Comparison of ENCODE assay signal across 8 mouse cellular contexts in genomic region chr4:86810604-86811003, GRCm38 (mm10). TPM values are rescaled to one million over a fixed set of nuclear protein-coding genes. Genes with fewer than 3 reads are reported as not detected.
DNase-seq lines count a peak whose midpoint lies in the region; ATAC-seq and TF ChIP-seq lines count a peak whose summit lies in the region.

No protein-coding gene starts in this region.

- WGBS in hindbrain, embryonic 11.5 days = 44% methylated on average over 2 of the region's 2 CpGs
- WGBS in hindbrain, embryonic 10.5 days = 58% methylated on average over 2 of the region's 2 CpGs

- DNase-seq in hindbrain, embryonic 11.5 days (ENCODE audit: low spot score) = peak; percentile 8
- no peak for DNase-seq in hindbrain, embryonic 10.5 days (ENCODE audit: low spot score)
- DNase-seq in ovary, postnatal 14 days (ENCODE audit: low spot score) = peak; percentile 11
- DNase-seq in ovary, postnatal 36 days (ENCODE audit: low spot score) = no peak
- DNase-seq in retina, postnatal 1 day = peak; percentile 45
- no peak for DNase-seq in gastrocnemius, postnatal 25 days

- no peak overlapping the region for H3K4me3 ChIP-seq in hindbrain, embryonic 11.5 days (ENCODE audit: low read depth, low read length)
- H3K4me3 ChIP-seq in hindbrain, embryonic 10.5 days = no peak overlapping the region
- no peak overlapping the region for H3K4me3 ChIP-seq in cortical plate, adult 2 months (ENCODE audit: insufficient read depth, low read length)

- TF ChIP-seq CTCF in cortical plate, adult 2 months (IDR thresholded peaks at IDR 0.05; ENCODE audit: extremely low read depth, insufficient read depth, low read length) = peak; percentile 54

- no peaks in the 10 kb centered on the region for H3K36me3 ChIP-seq in hindbrain, embryonic 11.5 days (ENCODE audit: control insufficient read depth, insufficient read depth, low read length)
- H3K36me3 ChIP-seq in hindbrain, embryonic 10.5 days = peaks cover 19% of the 10 kb centered on the region

- no peak overlapping the region for H3K4me2 ChIP-seq in hindbrain, embryonic 11.5 days (replicated peaks; ENCODE audit: low read depth, low read length)

- H3K27ac ChIP-seq in hindbrain, embryonic 11.5 days (ENCODE audit: low read depth, low read length) = no peak overlapping the region
- H3K27ac ChIP-seq in hindbrain, embryonic 10.5 days = no peak overlapping the region
- no peak overlapping the region for H3K27ac ChIP-seq in cortical plate, adult 2 months (ENCODE audit: insufficient read depth, low read length)

- no peak for TF ChIP-seq POLR2A in cortical plate, adult 2 months (IDR thresholded peaks at IDR 0.05; ENCODE audit: extremely low read depth, insufficient read depth, low read length)

- ATAC-seq in hindbrain, embryonic 11.5 days (ENCODE audit: low FRiP score) = no peak
- no peak for ATAC-seq in inflammation-experienced regulatory T-cells, adult 6 months

- H3K9me3 ChIP-seq in hindbrain, embryonic 11.5 days (ENCODE audit: control insufficient read depth, low read length) = no peaks in the 10 kb centered on the region
- no peaks in the 10 kb centered on the region for H3K9me3 ChIP-seq in hindbrain, embryonic 10.5 days

- H3K27me3 ChIP-seq in hindbrain, embryonic 11.5 days (ENCODE audit: control insufficient read depth, insufficient read depth, low read length) = no peaks in the 10 kb centered on the region
- H3K27me3 ChIP-seq in hindbrain, embryonic 10.5 days (ENCODE audit: insufficient read depth, poor library complexity, severe bottlenecking) = no peaks in the 10 kb centered on the region

- no peak overlapping the region for H3K9ac ChIP-seq in hindbrain, embryonic 11.5 days (ENCODE audit: low read depth, low read length)

- H3K4me1 ChIP-seq in hindbrain, embryonic 11.5 days (replicated peaks; ENCODE audit: control insufficient read depth, insufficient read depth, low read length) = no peaks in the 10 kb centered on the region
- no peaks in the 10 kb centered on the region for H3K4me1 ChIP-seq in hindbrain, embryonic 10.5 days (replicated peaks)
- H3K4me1 ChIP-seq in cortical plate, adult 2 months (ENCODE audit: control insufficient read depth, insufficient read depth, low read length) = no peaks in the 10 kb centered on the region

RNA-seq across cellular contexts. Expression of gene Rps6, which starts 46.6 kb away (rescaled TPM):
- 643 and 708 TPM in 2 replicates for polyA plus RNA-seq in hindbrain, embryonic 11.5 days (2014; fragmentation: Nextera tagmentation; extraction: Ambion mirVana)
- polyA plus RNA-seq in hindbrain, embryonic 10.5 days (2016; fragmentation: Nextera tagmentation; extraction: Ambion mirVana) = 569 and 645 TPM in 2 replicates
- 613 and 648 TPM in 2 replicates for polyA plus RNA-seq in cortical plate, adult 2 months (2012; rRNA removed)
- polyA plus RNA-seq in inflammation-experienced regulatory T-cells, adult 6 months (2017; shearing (Covaris generic)) = 1,000 to 10,000 TPM; 1,929 to 2,891 (median 2,713) TPM
- total RNA-seq in gastrocnemius, postnatal 25 days (2021) = 100 to 1,000 TPM; 353 to 393 TPM

Comparison
In these comparisons a context has a peak if more than half of its experiments do, and no peak if none do; other contexts are left out.
1. DNase-seq: peak in hindbrain, embryonic 11.5 days (single experiment), ovary, postnatal 14 days (single experiment) and retina, postnatal 1 day (single experiment); none in hindbrain, embryonic 10.5 days (single experiment), ovary, postnatal 36 days (single experiment) and gastrocnemius, postnatal 25 days (single experiment).